Mouse (Mus musculus) thymus, postnatal 10 days (tissue): ENCODE data around the gene Slfn1.
"Not testable (repeated sequence)": the region's sequence is repeated elsewhere in the genome, so short reads cannot be mapped to it uniquely, and the experiment has no call there.

Experiments used
- DNase-seq, 2 experiments: peaks; one replicate each; pipeline ENCODE4 v3.0.0; 2021; ENCODE audit warnings: low spot score in 2 of 2

Gene Slfn1

GRCm38 (mm10) chr11:83116597-83117227 lies at the start of gene Slfn1:
Gene Slfn1 (plus strand): TSS chr11:83116849.
- peak in 1 of 2 experiments; percentile 16 for DNase-seq

GRCm38 (mm10) chr11:83067982-83068694 lies 48.5 kb upstream of the Slfn1 start:
- DNase-seq = peak in 1 of 2 experiments; percentile 22

- peak in 1 of 2 experiments; percentile 3 for DNase-seq
These were observed 46.2 kb upstream of the Slfn1 start for GRCm38 (mm10) chr11:83070321-83070970.

GRCm38 (mm10) chr11:83077714-83078422 lies 38.8 kb upstream of the Slfn1 start:
- peak; percentile 77 to 78 for DNase-seq

- DNase-seq = peak in 1 of 2 experiments; percentile 33
These were observed 38.1 kb upstream of the Slfn1 start for GRCm38 (mm10) chr11:83078423-83079140.

GRCm38 (mm10) chr11:83079487-83080199 lies 37.0 kb upstream of the Slfn1 start:
- peak; percentile 58 to 63 for DNase-seq

GRCm38 (mm10) chr11:83082741-83083473 lies 33.7 kb upstream of the Slfn1 start:
- peak in 1 of 2 experiments; percentile 2 for DNase-seq

- DNase-seq = peak in 1 of 2 experiments; percentile 2
These were observed 32.5 kb upstream of the Slfn1 start for GRCm38 (mm10) chr11:83084161-83084560.

- peak in 1 of 2 experiments; percentile 2 for DNase-seq
These were observed 31.9 kb upstream of the Slfn1 start for GRCm38 (mm10) chr11:83084761-83085160.

GRCm38 (mm10) chr11:83115138-83115537 lies 1.5 kb upstream of the Slfn1 start:
- DNase-seq = peak; percentile 65 to 86

- DNase-seq = no peak
These were observed 1.4 kb downstream of the Slfn1 start for GRCm38 (mm10) chr11:83118056-83118455.

- no peak for DNase-seq
These were observed 4.6 kb downstream of the Slfn1 start for GRCm38 (mm10) chr11:83121131-83121685.

GRCm38 (mm10) chr11:83123198-83123597 lies 6.5 kb downstream of the Slfn1 start:
- DNase-seq = no peak

- DNase-seq = no peak
These were observed 8.3 kb downstream of the Slfn1 start for GRCm38 (mm10) chr11:83124906-83125305.

GRCm38 (mm10) chr11:83125633-83126032 lies 9.0 kb downstream of the Slfn1 start:
- not testable (repeated sequence) for DNase-seq

GRCm38 (mm10) chr11:83137253-83137652 lies 20.6 kb downstream of the Slfn1 start:
- DNase-seq = not testable (repeated sequence)

GRCm38 (mm10) chr11:83148939-83149338 lies 32.3 kb downstream of the Slfn1 start:
- not testable (repeated sequence) for DNase-seq
